Mouse (Mus musculus): Measurements from ENCODE around the gene Fkbp4.

Fkbp4 gene

GRCm38 (mm10) chr6:128437731-128438316 lies 653 bp downstream of the Fkbp4 start:
- peak; percentile 18; the same call in 1 of the 2 replicates for ATAC-seq (ENCODE audit: insufficient number of reproducible peaks, low FRiP score, low TSS enrichment)

GRCm38 (mm10) chr6:128437288-128437687 lies 1.2 kb downstream of the Fkbp4 start:
- ATAC-seq (ENCODE audit: insufficient number of reproducible peaks, low FRiP score, low TSS enrichment) = no peak

GRCm38 (mm10) chr6:128436356-128437005 lies 2.0 kb downstream of the Fkbp4 start:
- no peak for ATAC-seq (ENCODE audit: insufficient number of reproducible peaks, low FRiP score, low TSS enrichment)

- no peak for ATAC-seq (ENCODE audit: insufficient number of reproducible peaks, low FRiP score, low TSS enrichment)
These were observed 3.0 kb downstream of the Fkbp4 start for GRCm38 (mm10) chr6:128435474-128435873.

GRCm38 (mm10) chr6:128433566-128433965 lies 4.9 kb downstream of the Fkbp4 start:
- ATAC-seq (ENCODE audit: insufficient number of reproducible peaks, low FRiP score, low TSS enrichment) = peak; percentile 19; the same call in 1 of the 2 replicates

GRCm38 (mm10) chr6:128432356-128432915 lies 6.0 kb downstream of the Fkbp4 start:
- ATAC-seq (ENCODE audit: insufficient number of reproducible peaks, low FRiP score, low TSS enrichment) = peak; percentile 15; the same call in 1 of the 2 replicates

GRCm38 (mm10) chr6:128429826-128430225 lies 8.7 kb downstream of the Fkbp4 start:
- ATAC-seq (ENCODE audit: insufficient number of reproducible peaks, low FRiP score, low TSS enrichment) = no peak

- no peak for ATAC-seq (ENCODE audit: insufficient number of reproducible peaks, low FRiP score, low TSS enrichment)
These were observed 9.2 kb downstream of the Fkbp4 start for GRCm38 (mm10) chr6:128429300-128429699.

- no peak for ATAC-seq (ENCODE audit: insufficient number of reproducible peaks, low FRiP score, low TSS enrichment)
These were observed 10.9 kb downstream of the Fkbp4 start for GRCm38 (mm10) chr6:128427571-128427970.

GRCm38 (mm10) chr6:128425046-128425445 lies 13.4 kb downstream of the Fkbp4 start:
- ATAC-seq (ENCODE audit: insufficient number of reproducible peaks, low FRiP score, low TSS enrichment) = no peak; the same call in 1 of the 2 replicates

GRCm38 (mm10) chr6:128424269-128425019 lies 14.0 kb downstream of the Fkbp4 start, which contains the start of gene Itfg2:
TSS of gene Itfg2 (minus strand) at chr6:128424931.
- ATAC-seq (ENCODE audit: insufficient number of reproducible peaks, low FRiP score, low TSS enrichment) = peak; percentile 92

GRCm38 (mm10) chr6:128423496-128424268 lies 14.8 kb downstream of the Fkbp4 start:
- no peak for ATAC-seq (ENCODE audit: insufficient number of reproducible peaks, low FRiP score, low TSS enrichment)

- no peak for ATAC-seq (ENCODE audit: insufficient number of reproducible peaks, low FRiP score, low TSS enrichment)
These were observed 17.0 kb downstream of the Fkbp4 start for GRCm38 (mm10) chr6:128421480-128421879.

- no peak for ATAC-seq (ENCODE audit: insufficient number of reproducible peaks, low FRiP score, low TSS enrichment)
These were observed 17.4 kb downstream of the Fkbp4 start for GRCm38 (mm10) chr6:128421036-128421435.

- no peak for ATAC-seq (ENCODE audit: insufficient number of reproducible peaks, low FRiP score, low TSS enrichment)
These were observed 20.4 kb downstream of the Fkbp4 start for GRCm38 (mm10) chr6:128418076-128418475.

- ATAC-seq (ENCODE audit: insufficient number of reproducible peaks, low FRiP score, low TSS enrichment) = no peak
These were observed 22.3 kb downstream of the Fkbp4 start for GRCm38 (mm10) chr6:128416169-128416568.

GRCm38 (mm10) chr6:128411115-128411514 lies 27.4 kb downstream of the Fkbp4 start:
- peak; percentile 36; the same call in 1 of the 2 replicates for ATAC-seq (ENCODE audit: insufficient number of reproducible peaks, low FRiP score, low TSS enrichment)

GRCm38 (mm10) chr6:128410305-128410704 lies 28.2 kb downstream of the Fkbp4 start:
- no peak for ATAC-seq (ENCODE audit: insufficient number of reproducible peaks, low FRiP score, low TSS enrichment)

- ATAC-seq (ENCODE audit: insufficient number of reproducible peaks, low FRiP score, low TSS enrichment) = no peak
These were observed 29.8 kb downstream of the Fkbp4 start for GRCm38 (mm10) chr6:128408544-128409125.

- no peak for ATAC-seq (ENCODE audit: insufficient number of reproducible peaks, low FRiP score, low TSS enrichment)
These were observed 33.8 kb downstream of the Fkbp4 start for GRCm38 (mm10) chr6:128404708-128405107.
